Mouse (Mus musculus) cortical plate, adult 2 months (tissue): ENCODE measurements around the gene Fam83c. TPM values are rescaled to one million over a fixed set of nuclear protein-coding genes. Genes with fewer than 3 reads are reported as not detected.

Experiments
- H3K27ac ChIP-seq: fragments of 200-500 bp; 2 replicates; pipeline ENCODE4 v1.5.1; 2012; ENCODE audit warnings: low read length, control low read depth, inconsistent platforms; ENCODE audit not compliant: insufficient read depth
- H3K4me1 ChIP-seq: fragments of 200-500 bp; 2 replicates; pipeline ENCODE4 v1.6.1; 2011; ENCODE audit warnings: low read length; ENCODE audit not compliant: control insufficient read depth, insufficient read depth
- H3K4me3 ChIP-seq: fragments of 200-500 bp; 2 replicates; pipeline ENCODE4 v1.5.1; 2011; ENCODE audit warnings: mild to moderate bottlenecking, low read length, control low read depth; ENCODE audit not compliant: insufficient read depth
- CTCF ChIP-seq: fragments of 200-500 bp; IDR thresholded peaks from 2 replicates; pipeline ENCODE4 v1.5.1; 2011; ENCODE audit warnings: mild to moderate bottlenecking, control low read depth, low read length; ENCODE audit not compliant: insufficient read depth; ENCODE audit errors: extremely low read depth
- POLR2A ChIP-seq: fragments of 200-500 bp; IDR thresholded peaks from 2 replicates; pipeline ENCODE4 v1.6.1; 2011; ENCODE audit warnings: mild to moderate bottlenecking, low read length, control low read depth; ENCODE audit not compliant: insufficient read depth; ENCODE audit errors: extremely low read depth
- polyA plus RNA-seq: library from polyadenylated mRNA; depleted of rRNA; stranded (reverse); fragments of >200 nt; gene quantifications from 2 replicates; pipeline ENCODE4 v1.2.3, GENCODE M21; 2012; rRNA removed

The Fam83c gene
- polyA plus RNA-seq, 1 experiment, result not detected

GRCm38 (mm10) chr2:155779506-155779905, 55.1 kb downstream of the Fam83c start:
- Histone ChIP-seq H3K4me1 (peaks cover 3% of the 10 kb centered on the region; the same call in 1 of the 2 replicates), H3K27ac (no peak overlapping the region), H3K4me3 (no peak overlapping the region)
- TF ChIP-seq POLR2A (no peak), CTCF (no peak)

- H3K4me3 ChIP-seq, result no peak overlapping the region
- H3K27ac ChIP-seq, result no peak overlapping the region
- TF ChIP-seq POLR2A (no peak), CTCF (no peak)
- peaks cover 3% of the 10 kb centered on the region; the same call in 1 of the 2 replicates for H3K4me1 ChIP-seq
These were observed 55.6 kb downstream of the Fam83c start for GRCm38 (mm10) chr2:155779066-155779465.

GRCm38 (mm10) chr2:155778004-155778403, 56.6 kb downstream of the Fam83c start:
- no peak for TF ChIP-seq POLR2A
- TF ChIP-seq CTCF, result no peak
- Histone ChIP-seq H3K4me3 (no peak overlapping the region), H3K4me1 (peaks cover 3% of the 10 kb centered on the region; the same call in 1 of the 2 replicates), H3K27ac (no peak overlapping the region)

DNA sequence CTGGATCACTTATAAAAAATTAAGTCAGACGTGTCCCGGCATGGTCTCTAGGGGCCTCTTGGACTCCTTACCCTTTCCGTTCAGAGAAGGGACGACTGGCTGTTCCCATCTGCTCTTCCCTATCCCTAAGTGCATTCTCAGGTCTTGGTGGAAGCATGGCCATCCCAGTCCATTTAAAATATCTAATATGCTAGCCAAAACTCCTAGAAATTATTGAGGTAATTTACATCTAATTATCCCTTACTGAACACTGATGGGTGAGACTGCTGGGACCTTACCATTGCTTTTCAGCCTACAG, 57.0 kb downstream of the Fam83c start:
- no peak overlapping the region for H3K4me3 ChIP-seq
- H3K27ac ChIP-seq, result no peak overlapping the region
- TF ChIP-seq CTCF (no peak), POLR2A (no peak)
- peaks cover 3% of the 10 kb centered on the region; the same call in 1 of the 2 replicates for H3K4me1 ChIP-seq

Other genes starting within 250 kb of the Fam83c start
- 17.2 and 18.4 TPM in 2 replicates for gene Gss, start 242.0 kb downstream of the Fam83c start, polyA plus RNA-seq
- 10.5 and 13.8 TPM in 2 replicates for gene Myh7b, start 223.6 kb downstream of the Fam83c start, polyA plus RNA-seq
- 158 and 163 TPM in 2 replicates for gene Trpc4ap, start 142.5 kb downstream of the Fam83c start, polyA plus RNA-seq
- gene Edem2, start 105.4 kb downstream of the Fam83c start, polyA plus RNA-seq, result 39.5 and 39.7 TPM in 2 replicates
- gene Gm17581, start 99.0 kb downstream of the Fam83c start, polyA plus RNA-seq, result not detected in 2 replicates
- gene Procr, start 83.7 kb downstream of the Fam83c start, polyA plus RNA-seq, result 0.95 and 1.1 TPM in 2 replicates
- 33.8 and 34.2 TPM in 2 replicates for gene Mmp24, start 59.5 kb downstream of the Fam83c start, polyA plus RNA-seq
- gene BC029722, start 15.4 kb downstream of the Fam83c start, polyA plus RNA-seq, result 90.6 and 93.4 TPM in 2 replicates
- gene Eif6, start 7.9 kb downstream of the Fam83c start, polyA plus RNA-seq, result 69.2 and 71.0 TPM in 2 replicates
- 54.9 and 60.4 TPM in 2 replicates for gene Uqcc1, start 95.5 kb upstream of the Fam83c start, polyA plus RNA-seq
- gene Gm15557, start 105.9 kb upstream of the Fam83c start, polyA plus RNA-seq, result not detected in 2 replicates
- 0.17 and 0.36 TPM in 2 replicates for gene Gdf5, start 110.5 kb upstream of the Fam83c start, polyA plus RNA-seq
- gene Cep250, start 121.6 kb upstream of the Fam83c start, polyA plus RNA-seq, result 15.9 and 16.8 TPM in 2 replicates
- 3.5 and 4.1 TPM in 2 replicates for gene 6430550D23Rik, start 173.1 kb upstream of the Fam83c start, polyA plus RNA-seq
- gene Ergic3, start 173.2 kb upstream of the Fam83c start, polyA plus RNA-seq, result 293 and 298 TPM in 2 replicates
- 0.04 and 0.34 TPM in 2 replicates for gene Fer1l4, start 218.1 kb upstream of the Fam83c start, polyA plus RNA-seq
- 5.8 and 6.9 TPM in 2 replicates for gene Spag4, start 230.3 kb upstream of the Fam83c start, polyA plus RNA-seq